29 mouse cellular contexts compared by ENCODE assay signal in genomic region chr4:131762211-131762784, GRCm38 (mm10).
DNase-seq lines count a peak whose midpoint lies in the region; ATAC-seq and TF ChIP-seq lines count a peak whose summit lies in the region.
"Had no signal": no experiment of that assay in that cellular context is flagged by ENCODE, and none has a peak within 500 bp of the region (broad histone marks: within the 10 kb centered on the region; RNA-seq: fewer than 3 reads in every experiment).

No protein-coding gene starts in this region.

- no peak overlapping the region for H3K4me2 ChIP-seq in intestine, postnatal 0 days (replicated peaks; ENCODE audit: low read depth)
- H3K4me2 ChIP-seq in intestine, embryonic 15.5 days (replicated peaks), result no peak overlapping the region
- no peak overlapping the region for H3K4me2 ChIP-seq in kidney, embryonic 14.5 days (replicated peaks; ENCODE audit: low read depth, low read length)
- H3K4me2 ChIP-seq: heart, embryonic 11.5 days; hindbrain, embryonic 12.5 days; liver, embryonic 12.5 days; midbrain, embryonic 13.5 days; neural tube, embryonic 13.5 days had no signal

- peak; percentile 43; the same call in 1 of the 2 replicates for ATAC-seq in intestine, postnatal 0 days
- ATAC-seq in intestine, embryonic 15.5 days, result no peak
- ATAC-seq in kidney, embryonic 14.5 days (ENCODE audit: low FRiP score, low TSS enrichment), result no peak
- ATAC-seq: forebrain, embryonic 16.5 days; intestine, embryonic 16.5 days; liver, embryonic 12.5 days; liver, postnatal 0 days; midbrain, embryonic 13.5 days had no signal

- H3K9ac ChIP-seq in intestine, postnatal 0 days (ENCODE audit: low read depth, low read length), result no peak overlapping the region
- no peak overlapping the region for H3K9ac ChIP-seq in intestine, embryonic 15.5 days
- no peak overlapping the region for H3K9ac ChIP-seq in kidney, embryonic 14.5 days (ENCODE audit: low read depth, low read length)
- H3K9ac ChIP-seq: hindbrain, embryonic 12.5 days; liver, embryonic 12.5 days; liver, postnatal 0 days; midbrain, embryonic 13.5 days; neural tube, embryonic 13.5 days had no signal

- no peak overlapping the region for H3K27ac ChIP-seq in intestine, postnatal 0 days (ENCODE audit: low read depth, low read length)
- H3K27ac ChIP-seq in intestine, embryonic 15.5 days, result no peak overlapping the region
- H3K27ac ChIP-seq in kidney, embryonic 14.5 days (ENCODE audit: low read depth, low read length), result no peak overlapping the region
- H3K27ac ChIP-seq: hindbrain, embryonic 12.5 days; hindbrain, postnatal 0 days; liver, embryonic 12.5 days; midbrain, embryonic 13.5 days; neural tube, embryonic 13.5 days had no signal

- TF ChIP-seq CTCF in intestine, postnatal 0 days (IDR thresholded peaks at IDR 0.05; ENCODE audit: low read depth), result no peak

- H3K27me3 ChIP-seq in intestine, postnatal 0 days (replicated peaks; ENCODE audit: control insufficient read depth, insufficient read depth, low read length), result no peaks in the 10 kb centered on the region
- no peaks in the 10 kb centered on the region for H3K27me3 ChIP-seq in intestine, embryonic 15.5 days (replicated peaks)
- H3K27me3 ChIP-seq in kidney, embryonic 14.5 days (ENCODE audit: control insufficient read depth, insufficient read depth, low read length), result no peaks in the 10 kb centered on the region
- H3K27me3 ChIP-seq: hindbrain, embryonic 12.5 days; liver, embryonic 12.5 days; midbrain, embryonic 13.5 days; neural tube, embryonic 13.5 days had no signal

- peak; percentile 57 for DNase-seq in right cerebral cortex, adult 18-20 months
- DNase-seq in right cerebral cortex, postnatal 4 days, result no peak
- peak; percentile 19 for DNase-seq in right cerebral cortex, postnatal 25 days
- DNase-seq in spleen, postnatal 4 days (ENCODE audit: low spot score in 2 of 2), result no peak
- DNase-seq: adrenal gland, postnatal 25 days; cerebellum, adult 18-20 months; gastrocnemius, postnatal 25 days; heart, adult 18-20 months; heart, postnatal 36 days; kidney, adult 9 months; kidney, postnatal 14 days; layer of hippocampus, adult 9-11 months; liver, postnatal 0 days; lung, postnatal 36 days; retina, postnatal 1 day; thymus, adult 18-20 months; thymus, postnatal 36 days had no signal

- H3K9me3 ChIP-seq in intestine, postnatal 0 days (ENCODE audit: control insufficient read depth), result no peaks in the 10 kb centered on the region
- H3K9me3 ChIP-seq in intestine, embryonic 15.5 days, result no peaks in the 10 kb centered on the region
- H3K9me3 ChIP-seq in kidney, embryonic 14.5 days (ENCODE audit: control insufficient read depth, low read length), result no peaks in the 10 kb centered on the region
- H3K9me3 ChIP-seq: hindbrain, embryonic 12.5 days; liver, embryonic 12.5 days; midbrain, embryonic 13.5 days; neural tube, embryonic 13.5 days had no signal

- H3K4me1 ChIP-seq in intestine, postnatal 0 days (replicated peaks; ENCODE audit: control insufficient read depth, insufficient read depth, low read length), result no peaks in the 10 kb centered on the region
- no peaks in the 10 kb centered on the region for H3K4me1 ChIP-seq in intestine, embryonic 15.5 days (replicated peaks)
- no peaks in the 10 kb centered on the region for H3K4me1 ChIP-seq in kidney, embryonic 14.5 days (ENCODE audit: control insufficient read depth, insufficient read depth, low read length)
- H3K4me1 ChIP-seq: hindbrain, embryonic 12.5 days; liver, embryonic 12.5 days; midbrain, embryonic 13.5 days; neural tube, embryonic 13.5 days had no signal

- H3K36me3 ChIP-seq in intestine, postnatal 0 days (ENCODE audit: control insufficient read depth, insufficient read depth), result no peaks in the 10 kb centered on the region
- no peaks in the 10 kb centered on the region for H3K36me3 ChIP-seq in intestine, embryonic 15.5 days
- H3K36me3 ChIP-seq in kidney, embryonic 14.5 days (ENCODE audit: control insufficient read depth, insufficient read depth, low read length), result no peaks in the 10 kb centered on the region
- H3K36me3 ChIP-seq: hindbrain, embryonic 12.5 days; liver, embryonic 12.5 days; midbrain, embryonic 13.5 days; neural tube, embryonic 13.5 days had no signal

- H3K4me3 ChIP-seq in intestine, postnatal 0 days (ENCODE audit: low read depth, low read length), result no peak overlapping the region
- H3K4me3 ChIP-seq in intestine, embryonic 15.5 days (replicated peaks), result no peak overlapping the region
- no peak overlapping the region for H3K4me3 ChIP-seq in kidney, embryonic 14.5 days (ENCODE audit: low read length)
- H3K4me3 ChIP-seq: erythroblast, embryonic 14.5 days; hindbrain, embryonic 12.5 days; liver, embryonic 12.5 days; midbrain, embryonic 13.5 days; neural tube, embryonic 13.5 days had no signal

- WGBS in intestine, postnatal 0 days, result 70% methylated on average over 8 of the region's 8 CpGs
- 76% methylated on average over 8 of the region's 8 CpGs for WGBS in intestine, embryonic 15.5 days
- 79% methylated on average over 8 of the region's 8 CpGs for WGBS in kidney, embryonic 14.5 days

Comparison
In these comparisons a context has a peak if more than half of its experiments do, and no peak if none do; other contexts are left out.
1. DNase-seq: peak in right cerebral cortex, adult 18-20 months (single experiment) and right cerebral cortex, postnatal 25 days (single experiment); none in right cerebral cortex, postnatal 4 days (single experiment) and spleen, postnatal 4 days (0 of 2).